1 mouse cellular context compared by ENCODE assay signal in the genomic region with DNA sequence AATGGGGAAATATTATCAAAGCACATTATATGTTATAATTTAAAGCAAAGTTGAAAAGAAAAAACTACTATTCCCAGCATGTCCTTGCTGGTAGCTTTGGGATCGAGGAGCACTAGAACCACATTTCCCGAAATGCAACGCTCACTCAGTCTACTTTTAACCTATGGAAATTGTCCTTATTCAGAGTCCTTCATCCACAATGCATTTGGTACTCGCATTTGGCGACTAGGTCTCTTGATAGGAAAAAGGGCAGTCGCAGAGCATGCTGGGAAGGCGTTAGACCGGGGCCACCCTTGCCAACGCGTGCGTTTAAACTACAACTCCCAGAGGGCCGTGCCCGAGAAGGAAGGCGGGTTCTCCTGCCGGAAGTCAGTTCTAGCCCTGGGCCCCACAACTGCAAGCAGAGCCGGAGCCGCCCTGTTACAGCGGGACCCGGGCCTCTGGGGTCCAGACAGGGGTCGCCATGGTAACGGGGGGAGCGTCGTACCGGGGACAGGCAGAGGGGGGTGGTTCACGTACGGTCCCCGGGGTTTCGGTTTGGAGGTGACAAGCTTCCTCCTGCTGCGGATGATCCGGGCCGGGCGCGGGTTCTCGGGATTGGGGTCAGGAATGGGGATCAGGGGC.
A peak's percentile ranks its signal among the peaks of the same experiment; 100 is the strongest.
TF ChIP-seq lines count a peak whose summit lies in the region.

A gene (plus strand): TSS at position 338 of the 624 bp plus-strand sequence.

TF ChIP-seq in CH12.LX, 34 proteins besides CTCF, POLR2A, EP300 and RAD21 (continued from another document):
- TF ChIP-seq MAX (IDR thresholded peaks at IDR 0.05; ENCODE audit: low read length) (0 out of 2 replicates have a peak, but pooled peaks have one; percentile 43), RCOR1 (conservative IDR thresholded peaks at IDR 0.05; ENCODE audit: low read depth, low read length) (no peak), ZMIZ1 (IDR thresholded peaks at IDR 0.05; ENCODE audit: low read depth, low read length) (peak; percentile 40; the same call in 1 of the 2 replicates), JUN (IDR thresholded peaks at IDR 0.05; ENCODE audit: insufficient read depth, low read depth, low read length) (no peak), CHD2 (IDR thresholded peaks at IDR 0.05; ENCODE audit: low read length) (peak; percentile 92), MAZ (IDR thresholded peaks at IDR 0.05; ENCODE audit: low read depth, low read length) (no peak), NRF1 (IDR thresholded peaks at IDR 0.05; ENCODE audit: low read depth, low read length) (peak; percentile 59), PAX5 (IDR thresholded peaks at IDR 0.05; ENCODE audit: low read length) (no peak), HCFC1 (IDR thresholded peaks at IDR 0.05; ENCODE audit: low read depth, low read length) (peak; percentile 99), UBTF (IDR thresholded peaks at IDR 0.05; ENCODE audit: low read depth, low read length) (no peak), IRF4 (IDR thresholded peaks at IDR 0.05; ENCODE audit: low read depth, low read length) (peak; percentile 39; the same call in 1 of the 2 replicates), JUND (conservative IDR thresholded peaks at IDR 0.05; ENCODE audit: low read depth, low read length) (no peak), ZKSCAN1 (IDR thresholded peaks at IDR 0.05; ENCODE audit: borderline replicate concordance, low read depth, low read length) (no peak), POLR2AphosphoS2 (IDR thresholded peaks at IDR 0.05; ENCODE audit: low read depth, low read length) (no peak), BHLHE40 (IDR thresholded peaks at IDR 0.05; ENCODE audit: low read depth, low read length) (no peak), TBP (conservative IDR thresholded peaks at IDR 0.05; ENCODE audit: low read depth, low read length) (peak; percentile 67), SMC3 (IDR thresholded peaks at IDR 0.05; ENCODE audit: low read depth, low read length) (no peak), TCF12 (IDR thresholded peaks at IDR 0.05; ENCODE audit: low read depth, low read length) (peak; percentile 70; the same call in 1 of the 2 replicates), KAT2A (IDR thresholded peaks at IDR 0.05; ENCODE audit: insufficient replicate concordance, low read length) (peak; percentile 99)
TF ChIP-seq in CH12.LX: peak in this region for 16.
